Mouse (Mus musculus): Measurements from ENCODE around the gene Tex19.2.
"Not testable (repeated sequence)": the region's sequence is repeated elsewhere in the genome, so short reads cannot be mapped to it uniquely, and the experiment has no call there.

The Tex19.2 gene

GRCm38 (mm10) chr11:121111601-121112000 is 6.9 kb downstream of the Tex19.2 start:
- DNase-seq (ENCODE audit: low read depth, low spot score): no peak

- DNase-seq (ENCODE audit: low read depth, low spot score): no peak
Observed at GRCm38 (mm10) chr11:121111051-121111450, 7.4 kb downstream of the Tex19.2 start.

- DNase-seq (ENCODE audit: low read depth, low spot score): no peak
Observed at GRCm38 (mm10) chr11:121109986-121110385, 8.5 kb downstream of the Tex19.2 start.

GRCm38 (mm10) chr11:121108061-121108460 is 10.4 kb downstream of the Tex19.2 start:
- DNase-seq (ENCODE audit: low read depth, low spot score): no peak

GRCm38 (mm10) chr11:121107242-121107641 is 11.2 kb downstream of the Tex19.2 start:
- not testable (repeated sequence) for DNase-seq (ENCODE audit: low read depth, low spot score)

- DNase-seq (ENCODE audit: low read depth, low spot score): no peak
Observed at GRCm38 (mm10) chr11:121101124-121101805, 17.2 kb downstream of the Tex19.2 start.

- DNase-seq (ENCODE audit: low read depth, low spot score): peak; percentile 58
Observed at GRCm38 (mm10) chr11:121100692-121101091, 17.8 kb downstream of the Tex19.2 start.

GRCm38 (mm10) chr11:121099762-121100161 is 18.7 kb downstream of the Tex19.2 start:
- DNase-seq (ENCODE audit: low read depth, low spot score): no peak

GRCm38 (mm10) chr11:121092606-121093585 is 25.6 kb downstream of the Tex19.2 start:
- no peak for DNase-seq (ENCODE audit: low read depth, low spot score)

- no peak for DNase-seq (ENCODE audit: low read depth, low spot score)
Observed at GRCm38 (mm10) chr11:121090943-121091342, 27.5 kb downstream of the Tex19.2 start.

- DNase-seq (ENCODE audit: low read depth, low spot score): no peak
Observed at GRCm38 (mm10) chr11:121089756-121090546, 28.5 kb downstream of the Tex19.2 start.

- DNase-seq (ENCODE audit: low read depth, low spot score): no peak
Observed at GRCm38 (mm10) chr11:121088997-121089396, 29.5 kb downstream of the Tex19.2 start.

GRCm38 (mm10) chr11:121086296-121086695 is 32.2 kb downstream of the Tex19.2 start:
- no peak for DNase-seq (ENCODE audit: low read depth, low spot score)

- DNase-seq (ENCODE audit: low read depth, low spot score): no peak
Observed at GRCm38 (mm10) chr11:121085181-121085580, 33.3 kb downstream of the Tex19.2 start.

- DNase-seq (ENCODE audit: low read depth, low spot score): peak; percentile 85
Observed at GRCm38 (mm10) chr11:121082857-121083500, 35.5 kb downstream of the Tex19.2 start.

- DNase-seq (ENCODE audit: low read depth, low spot score): no peak
Observed at GRCm38 (mm10) chr11:121082250-121082649, 36.2 kb downstream of the Tex19.2 start.

GRCm38 (mm10) chr11:121081120-121081519 is 37.4 kb downstream of the Tex19.2 start, which contains the start of gene Sectm1a:
Gene Sectm1a, minus strand, starts transcription at chr11:121081220.
- no peak for DNase-seq (ENCODE audit: low read depth, low spot score)

GRCm38 (mm10) chr11:121080330-121080729 is 38.1 kb downstream of the Tex19.2 start:
- DNase-seq (ENCODE audit: low read depth, low spot score): no peak

- no peak for DNase-seq (ENCODE audit: low read depth, low spot score)
Observed at GRCm38 (mm10) chr11:121075655-121076054, 42.8 kb downstream of the Tex19.2 start.

- not testable (repeated sequence) for DNase-seq (ENCODE audit: low read depth, low spot score)
Observed at GRCm38 (mm10) chr11:121069662-121070061, 48.8 kb downstream of the Tex19.2 start.

- no peak for DNase-seq (ENCODE audit: low read depth, low spot score)
Observed at GRCm38 (mm10) chr11:121067895-121068294, 50.6 kb downstream of the Tex19.2 start.
